Mouse (Mus musculus): ENCODE results near the gene Arhgap18. TPM values are rescaled to one million over a fixed set of nuclear protein-coding genes. Genes with fewer than 3 reads are reported as not detected.
"Not testable (repeated sequence)": the region's sequence is repeated elsewhere in the genome, so short reads cannot be mapped to it uniquely, and the experiment has no call there.

The Arhgap18 gene
- polyA plus RNA-seq, 1 experiment, result 11.7 TPM

- no peak for DNase-seq (ENCODE audit: low spot score)
Measured at GRCm38 (mm10) chr10:26900426-26900825, 147.2 kb downstream of the Arhgap18 start.

GRCm38 (mm10) chr10:26903781-26904180, 150.6 kb downstream of the Arhgap18 start:
- DNase-seq (ENCODE audit: low spot score), result no peak

- DNase-seq (ENCODE audit: low spot score), result no peak
Measured at GRCm38 (mm10) chr10:26911176-26911575, 158.0 kb downstream of the Arhgap18 start.

- no peak for DNase-seq (ENCODE audit: low spot score)
Measured at GRCm38 (mm10) chr10:26912112-26912797, 159.0 kb downstream of the Arhgap18 start.

GRCm38 (mm10) chr10:26912807-26913206, 159.6 kb downstream of the Arhgap18 start:
- DNase-seq (ENCODE audit: low spot score), result no peak

- no peak for DNase-seq (ENCODE audit: low spot score)
Measured at GRCm38 (mm10) chr10:26919307-26919977, 166.2 kb downstream of the Arhgap18 start.

GRCm38 (mm10) chr10:26920383-26920979, 167.3 kb downstream of the Arhgap18 start:
- no peak for DNase-seq (ENCODE audit: low spot score)

GRCm38 (mm10) chr10:26936056-26936455, 182.8 kb downstream of the Arhgap18 start:
- not testable (repeated sequence) for DNase-seq (ENCODE audit: low spot score)

- not testable (repeated sequence) for DNase-seq (ENCODE audit: low spot score)
Measured at GRCm38 (mm10) chr10:26938464-26938863, 185.2 kb downstream of the Arhgap18 start.

- DNase-seq (ENCODE audit: low spot score), result no peak
Measured at GRCm38 (mm10) chr10:26939549-26939948, 186.3 kb downstream of the Arhgap18 start.

GRCm38 (mm10) chr10:26948331-26948730, 195.1 kb downstream of the Arhgap18 start:
- no peak for DNase-seq (ENCODE audit: low spot score)

- no peak for DNase-seq (ENCODE audit: low spot score)
Measured at GRCm38 (mm10) chr10:26949667-26950066, 196.4 kb downstream of the Arhgap18 start.

- no peak for DNase-seq (ENCODE audit: low spot score)
Measured at GRCm38 (mm10) chr10:26950448-26950847, 197.2 kb downstream of the Arhgap18 start.

- DNase-seq (ENCODE audit: low spot score), result no peak
Measured at GRCm38 (mm10) chr10:26958513-26958912, 205.3 kb downstream of the Arhgap18 start.

All from urinary bladder, adult 2 months (tissue).